Comparison of ENCODE assay signal across 24 mouse cellular contexts in the genomic region with DNA sequence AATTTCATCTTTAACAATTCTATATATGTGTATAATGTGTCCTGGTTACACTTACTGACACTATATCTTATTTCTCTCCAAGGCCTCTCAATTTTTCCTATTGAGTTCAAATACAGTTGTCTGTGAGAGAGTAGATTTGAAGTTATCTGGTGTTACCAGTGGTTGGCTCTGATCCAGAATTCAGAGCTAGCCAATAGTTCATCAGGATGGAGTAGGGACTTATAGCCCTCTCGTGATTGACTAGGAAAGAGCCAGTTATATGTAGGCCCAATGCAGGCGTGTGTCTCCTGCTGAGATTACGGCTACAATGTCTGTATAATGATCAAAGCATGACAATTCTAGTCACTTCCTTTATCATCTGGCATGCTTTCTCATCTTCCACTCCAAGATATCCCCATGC.
"Had no signal": no experiment of that assay in that cellular context is flagged by ENCODE, and none has a peak within 500 bp of the region (broad histone marks: within the 10 kb centered on the region; RNA-seq: fewer than 3 reads in every experiment).

No protein-coding gene starts in this region.

- DNase-seq: liver, embryonic 13.5 days; liver, postnatal 0 days; lung, adult 2 months; lung, postnatal 14 days; lung, postnatal 36 days; midbrain, embryonic 14.5 days; retina, postnatal 1 day; right cerebral cortex, adult 18-20 months; right cerebral cortex, postnatal 25 days; right cerebral cortex, postnatal 4 days; spleen, adult 18-20 months; thymus, adult 18-20 months; thymus, postnatal 14 days; thymus, postnatal 36 days had no signal

- H3K27ac ChIP-seq: liver, embryonic 13.5 days; liver, embryonic 15.5 days; lung, embryonic 15.5 days; midbrain, embryonic 10.5 days; midbrain, embryonic 12.5 days; neural tube, embryonic 13.5 days; neural tube, embryonic 15.5 days had no signal

- H3K4me3 ChIP-seq: liver, embryonic 13.5 days; liver, embryonic 15.5 days; lung, embryonic 15.5 days; megakaryocyte, embryonic 14.5 days; midbrain, embryonic 10.5 days; midbrain, embryonic 12.5 days; myocyte; neural tube, embryonic 13.5 days; neural tube, embryonic 15.5 days had no signal

- ATAC-seq: liver, postnatal 0 days; lung, postnatal 0 days; midbrain, embryonic 16.5 days had no signal
